Mouse (Mus musculus): ENCODE data around the gene Txndc2. TPM values are rescaled to one million over a fixed set of nuclear protein-coding genes. Genes with fewer than 3 reads are reported as not detected.

Txndc2 gene
- polyA plus RNA-seq, 2 experiments: 0.08 to 0.10 TPM

- H3K27ac ChIP-seq (replicated peaks; ENCODE audit: low read depth, low read length): no peak overlapping the region
- 93% methylated on average over 6 of the region's 6 CpGs for WGBS
Observed at GRCm38 (mm10) chr17:65656731-65657130, 14.8 kb upstream of the Txndc2 start.

DNA sequence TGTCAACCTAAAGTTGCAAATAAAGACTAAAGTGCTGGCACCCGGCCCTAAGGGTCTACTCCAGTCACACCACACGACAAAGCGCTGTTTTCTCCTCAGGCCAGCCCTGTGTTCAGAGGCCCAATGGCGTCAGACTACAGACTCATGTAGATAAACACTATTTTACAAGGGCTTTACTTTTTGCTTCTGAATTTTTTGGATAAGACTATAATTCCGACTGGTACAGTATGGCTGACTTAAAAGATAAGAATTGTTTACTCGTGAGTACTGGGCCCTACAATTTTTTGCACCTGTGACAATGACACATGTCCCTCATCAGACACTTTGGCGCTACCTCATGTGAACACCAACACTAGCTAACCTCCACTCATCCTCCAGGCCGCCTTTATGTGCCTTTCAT is 14.1 kb upstream of the Txndc2 start:
- no peak for DNase-seq (ENCODE audit: low spot score)
- Histone ChIP-seq H3K27ac (replicated peaks; ENCODE audit: low read depth, low read length) (no peak overlapping the region), H3K4me2 (replicated peaks; ENCODE audit: low read depth, low read length, severe bottlenecking) (no peak overlapping the region), H3K4me3 (replicated peaks; ENCODE audit: low read length) (no peak overlapping the region), H3K4me1 (ENCODE audit: control insufficient read depth, insufficient read depth, low read length) (no peaks in the 10 kb centered on the region), H3K9me3 (ENCODE audit: control insufficient read depth, low read length) (no peaks in the 10 kb centered on the region), H3K9ac (ENCODE audit: low read depth, low read length, severe bottlenecking) (no peak overlapping the region), H3K27me3 (ENCODE audit: control insufficient read depth, insufficient read depth, low read length) (no peaks in the 10 kb centered on the region), H3K36me3 (ENCODE audit: control insufficient read depth, insufficient read depth, low read length) (no peaks in the 10 kb centered on the region)
- no peak for ATAC-seq (ENCODE audit: low FRiP score, low read depth)
- 89% methylated on average over 8 of the region's 8 CpGs for WGBS
- no peak for TF ChIP-seq POLR2A (IDR thresholded peaks at IDR 0.05; ENCODE audit: borderline replicate concordance, extremely low read depth, insufficient read depth, insufficient read length)

More at GRCm38 (mm10) chr17:65656731-65657130, 14.8 kb upstream of the Txndc2 start:
- Histone ChIP-seq H3K36me3 (ENCODE audit: control insufficient read depth, insufficient read depth, low read length) (no peaks in the 10 kb centered on the region), H3K9ac (ENCODE audit: low read depth, low read length, severe bottlenecking) (no peak overlapping the region), H3K9me3 (ENCODE audit: control insufficient read depth, low read length) (no peaks in the 10 kb centered on the region), H3K4me2 (replicated peaks; ENCODE audit: low read depth, low read length, severe bottlenecking) (no peak overlapping the region), H3K4me3 (replicated peaks; ENCODE audit: low read length) (no peak overlapping the region), H3K27me3 (ENCODE audit: control insufficient read depth, insufficient read depth, low read length) (no peaks in the 10 kb centered on the region), H3K4me1 (ENCODE audit: control insufficient read depth, insufficient read depth, low read length) (no peaks in the 10 kb centered on the region)
- DNase-seq (ENCODE audit: low spot score) (no peak), ATAC-seq (ENCODE audit: low FRiP score, low read depth) (no peak)
- no peak for TF ChIP-seq POLR2A (IDR thresholded peaks at IDR 0.05; ENCODE audit: borderline replicate concordance, extremely low read depth, insufficient read depth, insufficient read length)

- Histone ChIP-seq H3K36me3 (ENCODE audit: control insufficient read depth, insufficient read depth, low read length) (no peaks in the 10 kb centered on the region), H3K27ac (replicated peaks; ENCODE audit: low read depth, low read length) (no peak overlapping the region), H3K9ac (ENCODE audit: low read depth, low read length, severe bottlenecking) (no peak overlapping the region), H3K9me3 (ENCODE audit: control insufficient read depth, low read length) (no peaks in the 10 kb centered on the region), H3K4me1 (ENCODE audit: control insufficient read depth, insufficient read depth, low read length) (no peaks in the 10 kb centered on the region), H3K4me2 (replicated peaks; ENCODE audit: low read depth, low read length, severe bottlenecking) (no peak overlapping the region), H3K4me3 (replicated peaks; ENCODE audit: low read length) (no peak overlapping the region), H3K27me3 (ENCODE audit: control insufficient read depth, insufficient read depth, low read length) (no peaks in the 10 kb centered on the region)
- TF ChIP-seq POLR2A (IDR thresholded peaks at IDR 0.05; ENCODE audit: borderline replicate concordance, extremely low read depth, insufficient read depth, insufficient read length): no peak
- ATAC-seq (ENCODE audit: low FRiP score, low read depth) (no peak), DNase-seq (ENCODE audit: low spot score) (no peak)
- 90% methylated on average over 4 of the region's 4 CpGs for WGBS
Observed at GRCm38 (mm10) chr17:65655608-65656007, 13.6 kb upstream of the Txndc2 start.

GRCm38 (mm10) chr17:65650598-65650997 is 8.6 kb upstream of the Txndc2 start:
- H3K36me3 ChIP-seq (ENCODE audit: control insufficient read depth, insufficient read depth, low read length): no peaks in the 10 kb centered on the region
- ATAC-seq (ENCODE audit: low FRiP score, low read depth) (no peak), DNase-seq (ENCODE audit: low spot score) (no peak)
- TF ChIP-seq POLR2A (IDR thresholded peaks at IDR 0.05; ENCODE audit: borderline replicate concordance, extremely low read depth, insufficient read depth, insufficient read length): no peak
- H3K9ac ChIP-seq (ENCODE audit: low read depth, low read length, severe bottlenecking): no peak overlapping the region
- 87% methylated on average over 6 of the region's 6 CpGs for WGBS
- no peak overlapping the region for H3K4me3 ChIP-seq (replicated peaks; ENCODE audit: low read length)
- no peaks in the 10 kb centered on the region for H3K9me3 ChIP-seq (ENCODE audit: control insufficient read depth, low read length)
- H3K4me1 ChIP-seq (ENCODE audit: control insufficient read depth, insufficient read depth, low read length): no peaks in the 10 kb centered on the region
- H3K27ac ChIP-seq (replicated peaks; ENCODE audit: low read depth, low read length): no peak overlapping the region
- H3K4me2 ChIP-seq (replicated peaks; ENCODE audit: low read depth, low read length, severe bottlenecking): no peak overlapping the region
- no peaks in the 10 kb centered on the region for H3K27me3 ChIP-seq (ENCODE audit: control insufficient read depth, insufficient read depth, low read length)

GRCm38 (mm10) chr17:65649175-65649493 is 7.2 kb upstream of the Txndc2 start:
- Histone ChIP-seq H3K4me1 (ENCODE audit: control insufficient read depth, insufficient read depth, low read length) (no peaks in the 10 kb centered on the region), H3K4me2 (replicated peaks; ENCODE audit: low read depth, low read length, severe bottlenecking) (no peak overlapping the region), H3K27me3 (ENCODE audit: control insufficient read depth, insufficient read depth, low read length) (no peaks in the 10 kb centered on the region), H3K9ac (ENCODE audit: low read depth, low read length, severe bottlenecking) (no peak overlapping the region), H3K27ac (replicated peaks; ENCODE audit: low read depth, low read length) (no peak overlapping the region), H3K9me3 (ENCODE audit: control insufficient read depth, low read length) (no peaks in the 10 kb centered on the region), H3K36me3 (ENCODE audit: control insufficient read depth, insufficient read depth, low read length) (no peaks in the 10 kb centered on the region), H3K4me3 (replicated peaks; ENCODE audit: low read length) (no peak overlapping the region)
- DNase-seq (ENCODE audit: low spot score) (no peak), ATAC-seq (ENCODE audit: low FRiP score, low read depth) (no peak)
- 79% methylated on average over 2 of the region's 2 CpGs for WGBS
- no peak for TF ChIP-seq POLR2A (IDR thresholded peaks at IDR 0.05; ENCODE audit: borderline replicate concordance, extremely low read depth, insufficient read depth, insufficient read length)

Data from limb, embryonic 14.5 days (tissue).